Mouse (Mus musculus): Measurements from ENCODE around the gene Wipi2.

Gene Wipi2

DNA sequence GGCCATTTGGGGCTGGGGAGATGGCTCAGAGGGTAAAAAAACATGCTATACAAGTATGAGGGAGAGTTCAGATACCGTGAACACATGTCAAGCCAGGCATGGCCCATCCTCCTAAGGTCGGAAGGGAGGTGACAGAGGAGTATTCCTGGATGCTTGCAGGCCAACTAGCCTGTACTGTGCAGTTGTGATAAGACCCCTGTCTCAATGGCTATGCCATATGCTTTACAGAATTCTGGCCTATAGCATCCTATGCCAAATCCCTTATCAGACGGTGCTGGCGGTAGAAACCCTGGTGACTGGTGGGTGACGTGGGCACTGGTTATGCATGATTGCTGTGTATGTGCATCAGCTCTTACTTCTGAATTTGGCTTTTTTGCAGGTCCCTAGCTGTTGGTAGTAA lies 10.3 kb downstream of the Wipi2 start:
- DNase-seq = no peak

- no peak for DNase-seq
Observed at GRCm38 (mm10) chr5:142640088-142640487, 12.6 kb downstream of the Wipi2 start.

- no peak for DNase-seq
Observed at GRCm38 (mm10) chr5:142641331-142642051, 14.0 kb downstream of the Wipi2 start.

- DNase-seq = no peak
Observed at GRCm38 (mm10) chr5:142648162-142648561, 20.7 kb downstream of the Wipi2 start.

DNA sequence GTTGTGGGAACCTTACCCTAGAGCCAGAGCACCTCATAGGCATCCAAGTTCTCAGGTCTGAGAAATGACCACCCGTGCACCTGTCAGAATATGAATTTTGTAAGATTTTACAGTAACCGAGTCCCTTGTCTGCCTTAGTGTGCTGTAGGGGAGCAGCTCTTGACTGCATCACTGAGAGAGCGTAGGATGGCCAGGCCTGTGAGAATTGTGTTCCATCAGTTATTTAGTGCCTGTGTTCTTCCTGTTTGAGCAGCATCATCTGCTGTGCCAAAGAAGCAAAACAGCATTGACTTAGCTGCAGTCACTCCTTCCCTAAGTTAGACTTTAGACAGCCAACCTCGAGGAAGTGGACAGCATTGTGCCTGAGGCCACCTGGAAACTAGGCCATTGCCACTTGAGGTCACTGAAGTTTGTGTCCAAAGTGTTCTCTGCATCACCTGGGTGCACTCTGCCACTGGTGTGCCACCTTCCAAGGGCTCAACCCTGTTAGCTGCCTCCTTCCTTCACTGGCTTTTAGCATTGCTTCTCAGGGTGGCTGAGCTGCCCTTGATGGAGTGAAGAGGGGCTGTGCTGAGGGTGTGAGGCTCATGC lies 22.1 kb downstream of the Wipi2 start:
- DNase-seq = no peak

DNA sequence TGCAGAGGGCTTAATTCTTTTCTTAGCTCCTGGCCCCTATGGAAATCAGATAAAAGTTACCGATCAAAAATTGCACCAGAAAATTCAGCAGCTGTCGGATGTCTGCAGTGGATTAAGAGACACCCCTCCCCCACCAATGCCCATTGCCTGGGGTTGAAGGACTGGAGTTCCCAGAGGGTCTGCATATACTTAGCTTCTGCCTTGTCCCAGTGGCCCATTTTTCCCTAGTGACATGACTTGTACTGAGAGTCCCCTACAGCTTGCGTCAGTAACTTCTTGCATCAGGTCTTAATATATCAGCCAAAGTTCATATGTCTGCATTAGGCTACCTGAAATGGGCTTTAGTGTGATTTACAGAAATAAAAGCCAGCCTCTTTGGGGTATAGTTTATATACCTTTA lies 22.9 kb downstream of the Wipi2 start:
- no peak for DNase-seq

DNA sequence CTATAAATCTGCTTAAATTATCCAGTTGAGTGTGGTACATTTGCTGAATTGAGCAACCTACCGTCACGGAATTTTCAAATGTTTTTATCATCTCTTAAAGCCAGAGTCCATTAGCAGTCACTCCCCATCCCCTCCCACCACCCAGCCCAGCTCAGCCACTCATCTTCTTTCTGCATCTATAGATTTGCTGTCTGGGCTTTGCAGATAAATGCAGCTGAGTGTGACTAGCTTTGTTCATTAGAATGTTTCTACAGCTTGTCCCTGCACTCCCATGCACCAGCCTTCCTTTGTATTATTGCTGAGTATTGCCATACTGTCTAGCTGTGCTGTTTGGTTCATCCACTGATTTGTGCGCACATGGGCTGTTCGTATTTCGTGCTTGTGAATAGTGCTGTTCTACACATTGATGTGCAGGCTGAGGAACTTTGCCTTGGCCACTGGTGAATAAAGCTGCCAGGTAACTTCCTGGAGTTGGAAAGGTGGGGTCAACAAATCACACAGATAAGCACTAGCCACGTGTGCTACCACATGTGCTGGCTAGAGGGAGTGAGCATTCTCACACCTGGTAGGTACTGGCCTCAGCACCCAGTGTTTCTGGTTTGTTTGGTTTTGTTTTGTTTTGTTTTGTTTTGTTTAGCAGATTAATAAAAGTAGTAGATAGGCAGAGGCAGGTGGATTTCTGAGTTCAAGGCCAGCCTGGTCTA lies 23.4 kb downstream of the Wipi2 start:
- DNase-seq = no peak

DNA sequence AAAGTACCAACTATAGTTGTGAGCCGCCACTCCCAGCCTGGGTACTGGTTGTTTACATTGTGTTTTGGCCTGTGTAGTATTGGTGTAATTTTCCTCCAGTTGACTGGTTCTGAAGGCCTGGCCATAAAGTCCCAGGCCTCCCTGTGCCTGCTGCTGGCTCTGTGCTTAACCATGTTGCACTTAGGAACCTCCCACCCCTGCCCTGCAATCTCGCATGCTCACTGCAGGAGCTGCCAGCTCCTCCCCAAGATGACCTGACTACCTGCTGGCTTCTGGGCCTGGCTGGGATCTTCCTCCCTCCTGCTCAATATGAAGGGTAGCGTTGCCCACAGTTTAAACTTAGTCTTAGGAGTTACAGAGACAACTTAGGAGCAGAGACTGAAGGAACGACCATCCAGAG lies 24.8 kb downstream of the Wipi2 start:
- no peak for DNase-seq

- DNase-seq = no peak
Observed at GRCm38 (mm10) chr5:142660656-142661434, 33.3 kb downstream of the Wipi2 start.

GRCm38 (mm10) chr5:142667921-142668320 lies 40.4 kb downstream of the Wipi2 start:
- no peak for DNase-seq

DNA sequence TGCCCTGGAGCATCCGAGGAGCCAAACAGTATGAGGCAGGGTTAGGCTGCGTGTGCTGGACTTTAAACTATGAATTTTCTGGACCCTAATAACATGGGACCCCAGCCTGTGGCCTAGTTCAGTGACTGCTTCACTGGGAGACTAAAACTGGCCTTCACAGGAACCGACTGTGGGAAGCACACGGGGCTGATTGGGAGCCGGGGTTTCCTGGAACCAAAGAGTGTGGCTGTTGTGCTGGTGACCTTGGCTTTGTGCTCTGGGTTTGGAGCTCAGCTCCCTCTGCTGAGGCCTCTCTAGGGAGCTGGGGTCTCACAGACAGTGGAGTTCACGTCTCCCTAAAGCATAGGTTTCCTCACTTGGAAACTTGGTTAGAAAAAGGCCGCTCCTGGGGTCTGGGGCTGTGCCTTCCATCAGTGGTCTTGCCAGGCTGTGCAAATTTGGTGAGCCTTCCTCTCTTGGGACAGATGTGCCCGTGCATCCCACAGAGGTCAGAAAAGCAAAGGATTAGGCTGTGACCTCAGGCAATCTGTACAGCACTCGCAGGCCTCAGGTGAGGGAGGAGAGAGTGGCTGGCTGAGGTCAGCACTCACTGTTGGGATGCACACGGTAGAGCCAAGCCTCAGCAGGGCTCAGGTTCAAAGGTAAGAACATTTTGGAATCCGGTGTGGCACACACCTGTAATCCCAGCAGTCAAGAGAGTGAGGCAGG lies 41.2 kb downstream of the Wipi2 start:
- no peak for DNase-seq

DNA sequence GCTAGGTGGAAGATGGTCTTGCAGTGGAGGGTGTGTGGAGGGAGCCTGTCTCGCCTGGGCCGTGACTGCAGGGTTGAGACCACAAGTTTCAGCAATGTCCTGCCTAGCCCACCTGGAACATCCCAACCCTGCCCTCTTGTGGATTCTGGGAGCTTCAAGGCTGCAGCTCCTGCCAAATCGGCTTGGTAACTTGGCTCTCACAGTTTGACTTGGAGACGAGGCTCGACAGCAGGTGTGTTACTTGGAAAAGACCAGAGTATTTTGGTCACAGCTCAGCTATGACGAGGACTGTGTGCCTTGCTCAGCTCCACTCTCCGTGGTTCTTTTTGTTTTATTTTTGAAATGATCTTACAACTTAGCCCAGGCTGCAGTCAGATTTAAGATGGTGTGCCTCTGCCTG lies 42.2 kb downstream of the Wipi2 start:
- DNase-seq = peak; percentile 58

DNA sequence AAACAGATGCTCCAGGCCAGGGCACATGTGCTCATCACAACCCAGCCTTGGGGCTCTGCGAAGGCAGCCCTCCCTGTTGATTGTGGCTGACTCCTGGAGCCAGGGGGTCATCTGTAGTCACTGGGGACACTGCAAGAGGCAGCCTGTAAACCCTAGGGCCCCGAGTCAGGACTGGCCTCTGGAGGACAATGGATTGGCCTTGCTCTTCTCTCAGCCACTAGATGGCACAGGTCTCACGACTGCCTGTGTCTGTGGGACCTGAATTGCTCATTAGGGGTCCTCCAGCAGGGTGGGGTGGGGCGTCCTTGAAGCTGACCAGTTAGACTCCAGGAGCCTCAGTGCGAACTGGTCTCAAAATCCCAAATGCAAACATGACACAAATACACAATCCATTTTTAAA lies 45.6 kb downstream of the Wipi2 start:
- no peak for DNase-seq

DNA sequence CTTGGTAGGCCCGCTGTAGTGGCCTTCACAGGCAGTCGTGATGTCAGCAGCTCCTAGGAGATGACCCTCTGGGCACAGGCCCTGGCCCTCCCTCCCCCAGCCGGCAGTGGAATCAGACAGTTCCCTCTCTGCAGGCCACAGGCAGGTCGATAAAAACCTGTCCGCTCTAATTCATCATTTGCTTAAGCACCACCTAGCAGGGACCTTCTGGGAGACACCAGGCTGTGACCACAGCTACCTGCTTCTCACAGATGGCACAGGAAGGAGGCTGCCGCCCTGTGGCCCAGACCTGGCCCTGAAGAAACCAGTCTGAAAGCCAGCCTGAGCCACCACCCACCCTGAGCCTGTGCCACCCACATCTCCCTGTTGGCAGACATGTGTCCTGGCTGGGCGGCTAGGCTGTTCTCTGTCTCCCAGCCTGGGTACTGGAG lies 50.7 kb downstream of the Wipi2 start:
- no peak for DNase-seq

GRCm38 (mm10) chr5:142679065-142679464 lies 51.6 kb downstream of the Wipi2 start:
- DNase-seq = no peak

DNA sequence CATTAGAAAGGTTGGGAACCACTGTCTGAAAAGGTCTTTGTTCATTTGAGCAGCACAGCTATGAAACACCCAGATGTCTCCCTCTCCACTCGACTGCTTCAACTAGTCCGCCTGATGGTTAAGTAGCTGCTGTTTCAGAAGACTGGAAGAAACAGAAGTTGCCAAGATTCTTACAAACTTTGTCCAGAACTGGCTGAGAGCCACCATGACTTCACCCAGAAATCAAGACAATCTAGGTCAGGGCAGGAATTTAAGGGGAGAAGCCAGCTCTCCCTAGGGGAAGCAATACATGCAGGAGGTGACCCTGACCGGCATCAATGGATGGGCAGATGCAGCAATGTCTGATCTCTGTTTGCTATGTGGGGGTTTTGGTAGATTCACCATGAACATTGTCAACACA lies 54.4 kb downstream of the Wipi2 start:
- DNase-seq = no peak

DNA sequence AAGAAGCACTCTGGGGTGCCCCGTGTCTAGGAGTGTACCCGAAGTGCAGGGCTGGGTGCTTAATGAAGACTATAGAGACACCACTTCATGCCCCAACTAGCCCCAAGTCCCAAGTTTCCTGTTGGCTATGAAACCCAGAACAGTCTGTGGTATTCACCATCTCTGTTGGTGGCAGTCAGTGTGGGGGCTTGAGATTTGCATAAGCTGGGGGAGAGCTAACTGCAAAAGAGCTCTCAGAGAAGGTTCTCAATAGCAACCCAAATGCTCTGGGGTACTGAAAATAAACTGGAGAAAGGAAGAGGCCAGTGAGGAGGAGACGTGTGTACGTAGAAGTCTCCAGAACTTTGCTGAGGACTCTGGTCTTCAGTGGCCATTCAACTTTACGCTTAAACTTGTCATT lies 55.0 kb downstream of the Wipi2 start:
- DNase-seq = no peak

- DNase-seq = no peak
Observed at GRCm38 (mm10) chr5:142688866-142689265, 61.4 kb downstream of the Wipi2 start.

GRCm38 (mm10) chr5:142690343-142690742 lies 62.8 kb downstream of the Wipi2 start:
- no peak for DNase-seq

DNA sequence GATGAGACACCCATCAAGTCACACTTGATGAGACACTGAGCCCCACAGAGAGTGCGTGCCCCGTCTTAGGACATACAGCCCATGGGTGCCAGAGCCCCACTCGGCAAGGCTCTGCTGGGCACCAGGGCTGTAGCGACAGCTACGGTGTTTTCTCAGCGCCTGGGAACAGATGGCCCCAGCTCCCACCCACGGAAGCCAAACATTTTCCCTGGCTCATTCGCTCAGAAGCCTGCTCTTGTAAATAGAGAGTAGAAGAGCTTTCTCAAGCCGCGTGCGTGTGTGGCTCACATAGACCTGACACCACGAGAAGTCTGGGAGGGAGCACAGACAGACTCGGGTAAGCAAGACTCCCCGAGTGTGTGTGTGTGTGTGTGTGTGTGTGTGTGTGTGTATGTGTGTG lies 64.8 kb downstream of the Wipi2 start, which contains the start of gene Slc29a4:
Slc29a4 (plus strand) TSS at position 265 of the 400 bp plus-strand sequence.
- peak; percentile 73 for DNase-seq

- no peak for DNase-seq
Observed at GRCm38 (mm10) chr5:142692971-142693737, 65.7 kb downstream of the Wipi2 start.

Data from right cerebral cortex, postnatal 25 days (tissue).